Mouse (Mus musculus): ENCODE results near the gene Gckr. TPM values are rescaled to one million over a fixed set of nuclear protein-coding genes. Genes with fewer than 3 reads are reported as not detected.

Gckr gene
- polyA plus RNA-seq, 1 experiment = 0.05 TPM

DNA sequence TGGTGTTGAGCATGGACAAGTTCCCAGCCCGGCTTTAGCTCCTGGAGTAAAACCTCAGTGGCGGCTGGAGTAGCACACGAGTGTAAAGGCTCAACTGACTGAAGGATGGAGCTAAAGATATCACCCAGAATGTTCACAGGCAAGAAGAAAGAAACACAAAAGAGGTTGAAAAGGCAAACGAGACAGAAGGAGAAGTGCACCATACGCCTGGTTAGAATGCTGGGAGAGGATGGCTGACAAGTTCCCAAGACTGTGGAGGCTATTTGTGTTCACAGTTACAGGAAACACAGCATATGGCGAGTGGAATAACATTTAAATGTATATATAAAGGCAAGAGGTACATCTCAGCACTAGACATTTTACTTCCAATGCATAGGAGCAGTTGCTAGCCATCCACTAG lies 24.2 kb upstream of the Gckr start:
- Histone ChIP-seq H3K27ac (ENCODE audit: control insufficient read depth, insufficient read depth, low read length) (no peak overlapping the region), H3K4me1 (replicated peaks; ENCODE audit: control insufficient read depth, insufficient read depth, low read length) (no peaks in the 10 kb centered on the region), H3K36me3 (ENCODE audit: control insufficient read depth, insufficient read depth, low read length) (no peaks in the 10 kb centered on the region), H3K4me3 (ENCODE audit: control insufficient read depth, insufficient read depth, low read length) (no peak overlapping the region), H3K27me3 (ENCODE audit: control insufficient read depth, insufficient read depth, low read length) (no peaks in the 10 kb centered on the region)
- 95% methylated on average over 6 of the region's 6 CpGs for WGBS
- no peak for DNase-seq
- no peak for TF ChIP-seq POLR2A (IDR thresholded peaks at IDR 0.05; ENCODE audit: control insufficient read depth, extremely low read depth, insufficient read depth, low read length, poor library complexity)
- no peak for TF ChIP-seq CTCF (IDR thresholded peaks at IDR 0.05; ENCODE audit: borderline replicate concordance, control insufficient read depth, extremely low read depth, insufficient read depth, low read length, poor library complexity)

GRCm38 (mm10) chr5:31279245-31279988 lies 17.8 kb upstream of the Gckr start:
- 44% methylated on average over 20 of the region's 20 CpGs for WGBS
- Histone ChIP-seq H3K4me3 (ENCODE audit: control insufficient read depth, insufficient read depth, low read length) (no peak overlapping the region), H3K27me3 (ENCODE audit: control insufficient read depth, insufficient read depth, low read length) (no peaks in the 10 kb centered on the region), H3K36me3 (ENCODE audit: control insufficient read depth, insufficient read depth, low read length) (no peaks in the 10 kb centered on the region), H3K4me1 (replicated peaks; ENCODE audit: control insufficient read depth, insufficient read depth, low read length) (no peaks in the 10 kb centered on the region), H3K27ac (ENCODE audit: control insufficient read depth, insufficient read depth, low read length) (no peak overlapping the region)
- TF ChIP-seq POLR2A (IDR thresholded peaks at IDR 0.05; ENCODE audit: control insufficient read depth, extremely low read depth, insufficient read depth, low read length, poor library complexity) (no peak), CTCF (IDR thresholded peaks at IDR 0.05; ENCODE audit: borderline replicate concordance, control insufficient read depth, extremely low read depth, insufficient read depth, low read length, poor library complexity) (no peak)
- DNase-seq = peak; percentile 7

DNA sequence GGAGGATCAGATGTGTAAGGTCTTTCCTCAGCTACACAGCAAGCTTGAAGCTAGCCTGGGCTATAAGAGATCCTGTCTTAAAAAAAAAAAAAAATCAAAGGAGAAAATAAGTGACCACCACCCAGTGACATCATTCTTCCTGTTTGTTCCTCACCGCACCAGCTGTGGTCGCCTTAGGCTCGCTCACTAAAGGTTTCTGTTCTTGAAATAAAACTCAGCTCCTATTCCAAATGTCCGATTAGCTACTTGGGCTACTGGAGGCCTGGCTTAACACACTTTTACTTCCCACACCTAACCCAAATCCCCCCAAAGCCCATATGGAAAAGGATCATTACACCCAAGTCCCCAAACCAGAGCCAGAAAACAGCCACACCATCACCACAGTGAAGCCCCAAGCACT lies 9.0 kb upstream of the Gckr start:
- peaks cover 5% of the 10 kb centered on the region for H3K4me1 ChIP-seq (replicated peaks; ENCODE audit: control insufficient read depth, insufficient read depth, low read length)
- no peak overlapping the region for H3K27ac ChIP-seq (ENCODE audit: control insufficient read depth, insufficient read depth, low read length)
- H3K4me3 ChIP-seq (ENCODE audit: control insufficient read depth, insufficient read depth, low read length) = no peak overlapping the region
- 28% methylated on average over 4 of the region's 4 CpGs for WGBS
- H3K36me3 ChIP-seq (ENCODE audit: control insufficient read depth, insufficient read depth, low read length) = peaks cover 4% of the 10 kb centered on the region; the same call in 1 of the 2 replicates
- no peak for DNase-seq
- no peak for TF ChIP-seq POLR2A (IDR thresholded peaks at IDR 0.05; ENCODE audit: control insufficient read depth, extremely low read depth, insufficient read depth, low read length, poor library complexity)
- no peak for TF ChIP-seq CTCF (IDR thresholded peaks at IDR 0.05; ENCODE audit: borderline replicate concordance, control insufficient read depth, extremely low read depth, insufficient read depth, low read length, poor library complexity)
- no peaks in the 10 kb centered on the region for H3K27me3 ChIP-seq (ENCODE audit: control insufficient read depth, insufficient read depth, low read length)

GRCm38 (mm10) chr5:31288655-31289054 lies 8.6 kb upstream of the Gckr start:
- no peak overlapping the region for H3K27ac ChIP-seq (ENCODE audit: control insufficient read depth, insufficient read depth, low read length)
- WGBS = 52% methylated on average over 3 of the region's 3 CpGs
- no peak overlapping the region for H3K4me3 ChIP-seq (ENCODE audit: control insufficient read depth, insufficient read depth, low read length)
- TF ChIP-seq CTCF (IDR thresholded peaks at IDR 0.05; ENCODE audit: borderline replicate concordance, control insufficient read depth, extremely low read depth, insufficient read depth, low read length, poor library complexity) (no peak), POLR2A (IDR thresholded peaks at IDR 0.05; ENCODE audit: control insufficient read depth, extremely low read depth, insufficient read depth, low read length, poor library complexity) (no peak)
- H3K4me1 ChIP-seq (replicated peaks; ENCODE audit: control insufficient read depth, insufficient read depth, low read length) = peaks cover 5% of the 10 kb centered on the region
- peaks cover 4% of the 10 kb centered on the region; the same call in 1 of the 2 replicates for H3K36me3 ChIP-seq (ENCODE audit: control insufficient read depth, insufficient read depth, low read length)
- no peaks in the 10 kb centered on the region for H3K27me3 ChIP-seq (ENCODE audit: control insufficient read depth, insufficient read depth, low read length)
- DNase-seq = no peak

GRCm38 (mm10) chr5:31289626-31290230 lies 7.5 kb upstream of the Gckr start:
- peaks cover 4% of the 10 kb centered on the region; the same call in 1 of the 2 replicates for H3K36me3 ChIP-seq (ENCODE audit: control insufficient read depth, insufficient read depth, low read length)
- 79% methylated on average over 3 of the region's 3 CpGs for WGBS
- DNase-seq = no peak
- H3K4me1 ChIP-seq (replicated peaks; ENCODE audit: control insufficient read depth, insufficient read depth, low read length) = peaks cover 5% of the 10 kb centered on the region
- H3K27me3 ChIP-seq (ENCODE audit: control insufficient read depth, insufficient read depth, low read length) = no peaks in the 10 kb centered on the region; the same call in 1 of the 2 replicates
- H3K4me3 ChIP-seq (ENCODE audit: control insufficient read depth, insufficient read depth, low read length) = no peak overlapping the region
- TF ChIP-seq CTCF (IDR thresholded peaks at IDR 0.05; ENCODE audit: borderline replicate concordance, control insufficient read depth, extremely low read depth, insufficient read depth, low read length, poor library complexity) = no peak
- TF ChIP-seq POLR2A (IDR thresholded peaks at IDR 0.05; ENCODE audit: control insufficient read depth, extremely low read depth, insufficient read depth, low read length, poor library complexity) = no peak
- H3K27ac ChIP-seq (ENCODE audit: control insufficient read depth, insufficient read depth, low read length) = no peak overlapping the region

DNA sequence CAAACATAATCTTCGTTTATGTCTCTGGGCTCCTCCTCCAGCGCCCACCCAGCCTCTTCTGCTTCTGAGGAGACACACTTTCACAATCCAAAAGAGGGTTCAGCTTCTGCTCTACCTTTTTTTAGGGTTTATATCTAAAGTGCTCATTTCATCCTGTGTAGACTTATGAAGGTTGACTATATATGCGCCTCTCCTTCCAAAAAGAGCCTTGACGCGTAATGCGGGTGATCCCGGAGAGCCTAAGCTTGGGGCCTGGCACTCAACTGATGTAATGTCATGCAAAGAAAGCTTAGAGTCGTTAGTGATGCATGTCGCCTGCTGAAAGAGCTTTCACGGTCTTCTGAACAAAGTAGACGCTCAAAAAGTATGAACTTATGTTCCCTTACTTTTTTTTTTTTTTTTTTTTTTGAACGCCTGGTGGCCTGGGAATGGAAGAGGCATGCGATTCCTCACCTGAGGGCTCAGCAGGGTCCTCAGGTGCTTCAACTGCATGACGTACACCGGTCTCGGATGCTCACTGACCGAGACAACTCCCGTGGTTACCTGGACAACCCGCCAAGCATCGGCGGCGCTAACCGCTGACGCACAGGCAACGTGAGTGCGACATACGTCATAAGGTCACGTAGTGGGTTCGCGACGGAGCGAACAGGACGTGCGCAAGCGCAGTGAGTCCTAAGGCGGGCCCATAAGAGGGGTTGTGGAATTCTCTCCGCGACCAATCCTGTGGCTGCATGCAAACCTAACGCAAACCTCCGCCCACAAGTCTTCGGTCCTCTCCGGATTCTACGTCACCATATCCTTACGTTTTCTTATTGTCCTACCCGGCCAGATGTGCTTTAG lies 6.5 kb upstream of the Gckr start, which contains the start of gene Ift172:
Gene Ift172, minus strand, starts transcription at position 596 of the 840 bp plus-strand sequence.
- WGBS = 3% methylated on average over 45 of the region's 45 CpGs

More for the DNA sequence above, 6.5 kb upstream of the Gckr start, which contains the start of gene Ift172:
- Histone ChIP-seq H3K4me3 (ENCODE audit: control insufficient read depth, insufficient read depth, low read length) (peak within 1 kb of the TSS; percentile 58), H3K4me1 (replicated peaks; ENCODE audit: control insufficient read depth, insufficient read depth, low read length) (peaks cover 9% of the 10 kb centered on the region), H3K27ac (ENCODE audit: control insufficient read depth, insufficient read depth, low read length) (peak within 1 kb of the TSS; percentile 52), H3K36me3 (ENCODE audit: control insufficient read depth, insufficient read depth, low read length) (no peaks in the 10 kb centered on the region), H3K27me3 (ENCODE audit: control insufficient read depth, insufficient read depth, low read length) (peaks cover 7% of the 10 kb centered on the region)
- DNase-seq = peak; percentile 93
- peak; percentile 37; the same call in 1 of the 2 replicates for TF ChIP-seq POLR2A (IDR thresholded peaks at IDR 0.05; ENCODE audit: control insufficient read depth, extremely low read depth, insufficient read depth, low read length, poor library complexity)
- peak; percentile 65; the same call in 1 of the 2 replicates for TF ChIP-seq CTCF (IDR thresholded peaks at IDR 0.05; ENCODE audit: borderline replicate concordance, control insufficient read depth, extremely low read depth, insufficient read depth, low read length, poor library complexity)

Measured in thymus, adult 2 months (tissue).